Mouse (Mus musculus): ENCODE results near the gene Ptpra.
"Not testable (repeated sequence)": the region's sequence is repeated elsewhere in the genome, so short reads cannot be mapped to it uniquely, and the experiment has no call there.

Ptpra gene

DNA sequence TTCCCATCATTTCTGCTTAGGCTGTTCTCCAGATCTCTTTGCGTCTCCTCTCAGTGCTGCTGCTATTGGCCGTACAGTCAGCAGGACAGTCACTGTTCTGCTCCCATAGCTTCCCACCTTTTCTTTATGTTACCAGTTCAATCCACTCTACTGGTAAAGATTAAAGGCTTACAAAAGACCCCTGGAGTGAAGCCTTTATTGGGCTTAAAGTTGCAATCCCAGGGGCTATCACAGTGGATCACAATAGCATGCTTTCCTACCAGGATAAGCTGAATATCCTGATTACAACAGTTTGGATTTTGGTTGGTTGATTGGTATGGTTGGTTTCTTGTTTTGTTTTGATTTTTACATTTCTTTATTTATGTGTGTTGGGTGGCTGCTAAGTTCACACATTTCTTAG, 37.9 kb downstream of the Ptpra start:
- no peak for DNase-seq (ENCODE audit: extremely low read depth, low read depth)

- DNase-seq (ENCODE audit: extremely low read depth, low read depth): no peak
These were observed 38.5 kb downstream of the Ptpra start for GRCm38 (mm10) chr2:130488600-130488999.

- DNase-seq (ENCODE audit: extremely low read depth, low read depth): no peak
These were observed 41.1 kb downstream of the Ptpra start for GRCm38 (mm10) chr2:130491162-130491561.

DNA sequence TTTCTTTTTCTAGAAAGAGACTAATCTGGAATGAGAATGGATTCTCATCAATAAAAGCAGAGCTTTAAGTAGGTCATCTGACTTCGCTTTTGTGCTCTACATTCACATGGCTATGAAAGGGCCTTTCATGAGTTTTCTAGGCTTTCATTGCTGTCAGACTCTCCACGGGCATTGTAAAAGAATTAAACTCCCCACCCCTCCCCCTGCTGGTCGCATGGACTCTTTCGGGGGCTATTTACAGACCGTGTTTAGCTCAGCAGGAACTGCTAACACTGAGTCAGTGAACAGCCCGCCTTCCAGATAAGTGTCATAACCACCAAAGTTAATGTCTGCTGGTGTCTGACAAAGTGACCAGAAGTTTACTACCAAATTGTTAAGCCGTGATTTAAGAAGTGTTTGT, 41.5 kb downstream of the Ptpra start:
- no peak for DNase-seq (ENCODE audit: extremely low read depth, low read depth)

DNA sequence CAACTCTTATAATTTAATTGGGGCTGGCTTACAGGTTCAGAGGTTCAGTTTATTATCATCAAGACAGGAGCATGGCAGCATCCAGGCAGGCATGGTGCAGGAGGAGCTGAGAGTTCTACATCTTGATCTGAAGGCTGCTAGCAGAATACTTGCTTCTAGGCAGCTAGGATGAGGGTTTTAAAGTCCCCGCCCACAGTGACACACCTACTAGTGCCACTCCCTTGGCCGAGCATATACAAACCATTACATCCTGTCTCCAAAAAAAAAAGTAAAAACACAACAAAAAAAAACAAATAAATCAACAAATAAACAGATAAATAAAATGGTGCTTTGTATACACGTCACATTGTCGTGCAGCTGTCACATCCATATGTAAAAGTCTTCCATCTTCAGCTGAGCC, 45.0 kb downstream of the Ptpra start:
- DNase-seq (ENCODE audit: extremely low read depth, low read depth): not testable (repeated sequence)

DNA sequence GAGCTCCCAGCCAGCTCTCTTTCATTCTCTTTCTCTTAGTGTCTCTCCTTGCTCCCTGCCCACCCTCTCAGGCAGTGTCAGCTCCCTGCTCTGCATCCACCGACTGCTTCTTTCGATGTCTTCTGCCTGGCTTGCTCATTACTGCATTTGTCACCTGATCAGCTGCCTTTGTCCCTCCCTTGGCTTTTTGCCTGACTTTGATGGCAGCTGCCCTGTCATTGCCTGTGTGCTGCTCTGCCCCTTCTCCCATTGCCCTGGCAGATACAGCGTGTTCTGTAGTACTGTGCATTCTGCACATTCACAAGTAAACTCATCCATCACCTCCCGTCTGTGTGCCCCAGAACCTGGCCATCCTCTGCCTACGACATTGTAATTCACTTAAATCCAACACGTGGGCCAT, 46.0 kb downstream of the Ptpra start:
- DNase-seq (ENCODE audit: extremely low read depth, low read depth): no peak

DNA sequence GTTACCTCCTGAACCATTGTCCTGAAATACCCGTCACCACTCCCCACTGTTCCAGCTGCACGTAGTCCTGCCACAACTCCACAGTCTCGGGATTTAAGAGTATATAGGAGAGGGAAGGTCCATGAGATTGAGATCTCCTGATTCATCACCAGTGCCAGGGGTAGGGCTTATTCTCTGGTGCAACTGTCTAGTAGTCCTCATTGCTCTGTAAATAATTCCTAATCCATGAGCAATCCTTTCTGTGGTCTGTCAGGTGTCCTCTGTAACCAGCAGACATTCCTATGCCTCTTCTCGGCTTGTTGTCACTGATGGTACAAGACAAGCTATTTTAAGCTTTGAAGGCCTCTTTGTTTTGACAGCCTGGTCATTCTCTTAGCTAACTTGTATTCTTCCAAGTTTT, 46.9 kb downstream of the Ptpra start:
- DNase-seq (ENCODE audit: extremely low read depth, low read depth): no peak

DNA sequence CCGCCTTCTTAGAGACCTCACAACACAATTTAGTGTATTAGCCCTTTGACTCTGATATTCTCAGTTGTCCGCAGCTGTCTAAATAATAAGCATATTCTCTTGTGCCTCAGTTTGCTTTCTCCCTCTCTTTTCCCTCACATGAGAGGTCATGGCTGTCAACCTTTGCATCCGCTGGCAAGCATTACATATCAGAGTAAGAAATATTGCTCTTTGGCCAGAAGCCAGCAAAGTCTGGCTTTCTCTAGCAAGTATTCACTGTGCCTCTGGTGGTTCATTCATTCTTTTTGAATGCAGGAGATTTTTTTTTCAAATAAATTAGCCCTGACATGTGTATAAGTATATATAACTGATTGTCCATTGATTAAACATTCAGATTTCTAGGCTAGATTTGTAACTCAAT, 49.5 kb downstream of the Ptpra start:
- DNase-seq (ENCODE audit: extremely low read depth, low read depth): no peak

- DNase-seq (ENCODE audit: extremely low read depth, low read depth): peak; percentile 41
These were observed 51.5 kb downstream of the Ptpra start for GRCm38 (mm10) chr2:130501556-130501955.

GRCm38 (mm10) chr2:130511616-130512015, 61.5 kb downstream of the Ptpra start:
- DNase-seq (ENCODE audit: extremely low read depth, low read depth): peak; percentile 9

DNA sequence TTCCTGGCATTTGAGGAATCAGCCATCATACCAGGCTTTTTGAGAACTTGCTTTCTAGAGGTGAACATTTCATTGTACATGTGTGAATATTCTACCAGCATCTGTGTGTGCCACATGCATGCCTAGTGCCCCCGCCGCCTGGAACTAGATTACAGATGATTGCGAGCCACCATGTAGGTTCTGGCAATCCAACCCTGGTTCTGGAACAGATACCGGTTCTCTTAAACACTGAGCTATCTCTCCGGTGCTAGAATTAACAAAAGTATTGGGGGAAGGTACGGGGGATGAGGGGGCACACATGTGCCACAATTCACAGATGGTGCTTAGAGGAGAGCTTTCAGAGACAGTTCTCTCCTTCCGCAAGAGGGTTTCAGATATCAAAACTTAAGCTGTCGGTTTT, 63.8 kb downstream of the Ptpra start:
- no peak for DNase-seq (ENCODE audit: extremely low read depth, low read depth)

GRCm38 (mm10) chr2:130515791-130516190, 65.7 kb downstream of the Ptpra start:
- no peak for DNase-seq (ENCODE audit: extremely low read depth, low read depth)

DNA sequence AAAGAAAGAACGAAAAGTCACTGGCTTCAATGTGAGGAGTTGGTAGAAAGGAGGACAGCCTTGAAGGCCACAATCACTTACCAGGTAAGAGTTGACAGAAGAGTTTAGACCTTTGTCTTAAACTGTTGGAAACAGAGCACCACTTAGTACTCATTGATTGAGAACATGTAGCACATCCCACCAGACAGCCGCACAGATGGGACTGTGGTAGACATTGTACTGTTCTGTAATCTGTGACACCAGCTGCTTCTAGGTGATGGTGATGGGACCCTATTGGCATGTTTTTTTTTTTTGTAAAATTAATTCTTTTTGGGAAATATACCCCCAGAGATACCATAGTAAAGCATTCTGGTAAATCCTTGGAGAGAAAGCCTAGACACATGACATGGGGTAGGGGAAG, 71.8 kb downstream of the Ptpra start:
- no peak for DNase-seq (ENCODE audit: extremely low read depth, low read depth)

DNA sequence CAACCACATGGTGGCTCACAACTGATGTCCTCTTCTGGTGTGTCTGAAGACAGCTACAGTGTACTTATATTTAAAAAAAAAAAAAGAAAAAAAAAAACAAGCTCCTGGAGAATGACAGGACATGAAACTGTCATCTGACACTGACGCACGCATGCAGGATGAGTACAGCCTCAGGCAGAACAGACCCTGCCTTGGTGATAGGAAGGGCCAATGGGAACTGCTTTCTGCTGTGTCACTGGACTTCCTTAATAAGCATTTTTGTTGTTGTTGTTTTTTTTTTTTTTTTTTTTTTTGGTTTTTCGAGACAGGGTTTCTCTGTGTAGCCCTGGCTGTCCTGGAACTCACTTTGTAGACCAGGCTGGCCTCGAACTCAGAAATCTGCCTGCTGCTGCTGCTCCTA, 75.4 kb downstream of the Ptpra start:
- not testable (repeated sequence) for DNase-seq (ENCODE audit: extremely low read depth, low read depth)

DNA sequence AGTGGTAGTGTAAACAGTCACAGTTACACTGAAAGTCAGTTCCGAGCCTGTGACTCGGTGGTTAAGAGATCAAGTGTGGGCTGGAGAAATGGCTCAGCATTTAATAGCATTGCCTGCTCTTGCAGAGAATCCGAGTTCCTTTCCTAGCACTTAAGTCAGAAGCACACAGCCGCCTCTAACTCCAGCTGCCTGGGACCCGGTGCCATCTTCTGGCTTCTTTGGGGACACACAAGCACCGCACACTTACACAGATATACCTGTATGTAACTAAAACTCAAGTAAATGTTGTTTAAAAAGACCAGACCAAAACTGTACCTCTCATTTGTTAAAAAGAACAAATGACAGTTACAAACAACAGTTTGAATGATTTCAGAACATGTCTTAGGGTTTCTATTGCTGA, 78.4 kb downstream of the Ptpra start:
- DNase-seq (ENCODE audit: extremely low read depth, low read depth): no peak

GRCm38 (mm10) chr2:130529290-130529689, 79.2 kb downstream of the Ptpra start:
- no peak for DNase-seq (ENCODE audit: extremely low read depth, low read depth)

- no peak for DNase-seq (ENCODE audit: extremely low read depth, low read depth)
These were observed 79.8 kb downstream of the Ptpra start for GRCm38 (mm10) chr2:130529925-130530324.

DNA sequence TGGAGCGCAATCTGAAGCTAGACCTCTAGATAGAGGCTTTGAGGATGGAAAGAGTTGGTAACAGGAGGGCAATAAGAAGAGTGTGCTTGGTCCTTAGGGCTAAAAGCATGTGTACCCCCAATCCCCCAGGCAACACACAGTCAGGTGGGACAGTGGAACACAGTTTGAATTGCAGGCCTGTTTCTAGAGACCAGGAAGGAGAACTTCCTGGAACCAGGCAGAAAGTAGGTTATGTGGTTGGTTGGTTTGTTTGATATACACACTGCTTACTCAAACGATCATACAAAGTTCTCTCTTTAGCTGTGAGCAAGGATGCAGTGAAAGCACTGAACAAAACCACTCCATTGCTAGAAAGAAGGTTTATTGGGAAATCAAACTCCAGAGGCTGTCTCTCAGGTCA, 82.1 kb downstream of the Ptpra start:
- DNase-seq (ENCODE audit: extremely low read depth, low read depth): no peak

- no peak for DNase-seq (ENCODE audit: extremely low read depth, low read depth)
These were observed 84.9 kb downstream of the Ptpra start for GRCm38 (mm10) chr2:130535017-130535416.

DNA sequence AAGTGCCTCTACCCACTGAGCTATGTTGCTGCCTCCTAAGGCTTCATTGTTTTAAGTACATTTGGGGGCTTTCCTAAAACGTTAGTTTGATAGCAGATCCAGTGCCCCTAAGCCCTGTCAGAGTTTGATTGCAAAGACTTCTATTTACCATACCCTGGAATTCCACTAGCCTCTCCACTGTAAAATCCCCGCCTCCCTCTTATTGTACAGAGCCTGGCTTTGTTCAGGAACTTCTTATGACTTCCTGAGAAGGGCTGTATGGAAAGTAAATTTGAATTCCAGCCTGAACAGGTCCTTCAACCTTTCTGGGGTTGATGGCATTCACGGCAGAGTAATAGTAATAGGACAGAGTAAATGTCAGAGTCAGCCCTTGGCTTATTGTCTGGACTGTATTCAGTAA, 86.8 kb downstream of the Ptpra start:
- DNase-seq (ENCODE audit: extremely low read depth, low read depth): no peak

DNA sequence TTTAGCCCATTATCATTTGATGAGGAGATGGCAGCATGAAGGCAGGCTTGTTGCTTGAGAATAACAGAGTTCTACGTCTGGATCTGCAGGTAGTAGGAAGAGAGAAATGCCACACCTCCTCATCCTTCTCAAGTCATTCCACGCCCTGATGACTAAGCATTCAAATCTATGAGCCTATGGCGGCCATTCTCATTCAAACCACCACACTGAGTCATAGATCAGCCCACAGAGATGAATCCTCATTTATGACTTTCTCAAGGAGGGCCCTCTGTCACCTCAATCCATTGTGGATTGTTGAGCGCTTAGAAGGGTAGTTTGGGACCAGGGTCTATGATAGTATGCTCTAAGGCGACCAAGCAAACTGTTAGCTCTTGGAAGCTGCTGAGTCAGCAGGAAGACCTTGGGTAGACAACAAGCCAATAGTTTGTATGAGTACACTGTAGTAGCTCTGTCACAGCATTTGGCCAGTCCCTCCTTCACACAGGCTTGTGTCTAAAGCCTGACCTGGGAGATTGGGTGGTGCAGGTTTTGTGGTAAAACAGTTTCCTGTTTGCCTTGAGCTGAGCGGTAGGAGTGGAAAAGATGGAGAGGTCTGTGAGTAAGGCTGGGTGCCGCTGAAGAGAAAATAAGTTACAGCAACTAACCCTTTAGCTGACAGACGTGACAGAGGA, 88.9 kb downstream of the Ptpra start:
- peak; percentile 23 for DNase-seq (ENCODE audit: extremely low read depth, low read depth)

- DNase-seq (ENCODE audit: extremely low read depth, low read depth): no peak
These were observed 90.2 kb downstream of the Ptpra start for GRCm38 (mm10) chr2:130540266-130540665.

DNA sequence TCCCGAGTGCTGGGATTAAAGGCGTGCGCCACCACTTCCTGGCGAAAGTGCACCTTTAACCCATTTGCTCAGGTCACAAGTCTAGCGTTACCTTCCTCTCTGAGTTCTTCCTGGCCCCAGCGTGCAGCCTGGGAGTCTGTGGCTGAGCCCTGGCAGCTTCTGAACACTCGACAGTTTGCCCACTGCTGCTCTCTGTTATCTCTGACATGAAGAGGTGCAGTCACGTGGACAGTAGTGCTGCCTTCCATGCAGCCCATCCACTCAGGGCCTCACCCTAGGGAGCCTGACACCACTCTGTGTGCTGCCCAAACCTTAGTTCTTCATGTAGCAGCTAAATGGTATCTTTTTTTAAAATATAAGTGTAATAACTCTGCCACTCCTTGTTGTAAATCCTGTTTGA, 96.9 kb downstream of the Ptpra start:
- no peak for DNase-seq (ENCODE audit: extremely low read depth, low read depth)

DNA sequence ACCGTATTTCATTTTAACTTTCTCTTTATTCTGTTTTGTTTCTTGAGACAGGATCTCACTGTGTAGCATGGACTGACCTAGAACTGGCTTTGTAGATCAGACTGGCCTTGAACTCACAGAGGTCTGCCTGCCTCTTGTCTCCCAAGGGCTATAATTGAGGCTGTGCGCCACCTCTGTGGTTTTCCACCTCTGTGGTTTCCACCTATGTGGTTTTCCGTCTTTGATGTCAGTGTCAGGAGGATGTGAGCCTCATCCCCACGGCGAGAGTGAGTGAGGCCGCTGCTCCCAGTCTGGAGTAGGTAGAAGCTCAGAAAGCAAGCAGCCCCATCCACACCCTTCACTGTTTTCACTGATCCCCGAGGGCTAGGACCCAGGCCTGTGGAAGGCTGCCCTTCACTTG, 104.8 kb downstream of the Ptpra start:
- no peak for DNase-seq (ENCODE audit: extremely low read depth, low read depth)
